Mouse (Mus musculus): ENCODE results near the gene Derl3. TPM values are rescaled to one million over a fixed set of nuclear protein-coding genes. Genes with fewer than 3 reads are reported as not detected.
"Not testable (repeated sequence)": the region's sequence is repeated elsewhere in the genome, so short reads cannot be mapped to it uniquely, and the experiment has no call there.

Gene Derl3
- polyA plus RNA-seq, 1 experiment from 2014 or later = 3.5 TPM

DNA sequence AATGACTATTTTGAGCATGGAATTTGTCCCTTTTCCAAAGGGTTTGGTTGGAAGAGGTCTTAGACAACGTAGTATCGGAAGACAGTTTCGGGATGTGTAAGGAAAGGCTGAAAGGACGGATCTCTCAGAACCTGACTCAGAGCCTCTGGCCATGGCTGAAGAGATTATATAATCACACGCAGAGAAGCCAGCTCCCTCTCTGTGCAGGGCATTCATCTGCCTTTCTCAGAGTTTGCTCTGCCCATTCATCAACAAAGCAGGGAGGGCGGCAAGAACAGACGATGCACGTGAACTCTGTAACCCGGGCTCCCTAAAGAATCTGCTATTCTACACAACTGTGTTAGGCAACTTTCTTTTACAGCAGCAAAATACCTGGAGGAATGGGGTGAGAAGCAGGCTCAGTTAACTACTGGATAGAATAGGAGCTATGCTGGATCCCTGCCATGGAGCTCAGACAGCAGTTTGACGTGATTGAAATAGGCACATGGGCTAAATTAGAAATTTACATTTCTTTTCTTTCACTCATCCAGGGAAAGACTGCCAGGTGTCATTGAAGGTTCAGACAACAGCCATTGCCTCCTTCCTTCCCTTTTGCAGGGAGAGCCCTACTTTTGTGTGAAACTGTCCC lies 19.6 kb upstream of the Derl3 start:
- H3K9ac ChIP-seq (replicated peaks) = peak overlapping the region; percentile 40; the same call in 1 of the 2 replicates
- H3K4me1 ChIP-seq (replicated peaks) = peaks cover 11% of the 10 kb centered on the region
- WGBS = 53% methylated on average over 10 of the region's 10 CpGs
- H3K9me3 ChIP-seq = no peaks in the 10 kb centered on the region
- ATAC-seq (ENCODE audit: insufficient number of reproducible peaks, insufficient read depth, low FRiP score, low TSS enrichment, low read depth) = no peak
- no peak overlapping the region for H3K27ac ChIP-seq
- H3K36me3 ChIP-seq = no peaks in the 10 kb centered on the region
- no peaks in the 10 kb centered on the region for H3K27me3 ChIP-seq
- H3K4me3 ChIP-seq (replicated peaks) = no peak overlapping the region
- H3K4me2 ChIP-seq = peak overlapping the region; percentile 61

DNA sequence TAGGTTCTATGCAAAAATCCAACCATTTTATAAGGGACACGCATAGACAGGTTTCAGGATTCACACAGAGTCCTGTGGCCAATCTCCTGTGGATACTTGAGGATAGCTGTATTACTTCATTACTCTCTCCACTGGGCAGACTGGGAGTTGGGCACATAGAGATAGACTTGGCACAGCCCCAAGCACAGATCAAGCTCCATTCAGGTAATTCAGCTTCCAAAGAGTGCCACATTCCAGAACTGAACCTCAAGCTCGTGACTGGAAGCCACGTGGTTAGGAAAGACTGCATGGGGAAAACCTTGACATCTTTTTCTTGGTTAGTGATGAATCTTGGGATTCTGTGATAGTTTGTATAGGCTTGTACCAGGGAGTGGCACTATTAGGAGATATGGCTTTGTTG lies 14.4 kb upstream of the Derl3 start:
- ATAC-seq (ENCODE audit: insufficient number of reproducible peaks, insufficient read depth, low FRiP score, low TSS enrichment, low read depth) = no peak
- Histone ChIP-seq H3K4me3 (replicated peaks) (no peak overlapping the region), H3K4me1 (replicated peaks) (peaks cover 22% of the 10 kb centered on the region), H3K9ac (replicated peaks) (no peak overlapping the region), H3K27ac (no peak overlapping the region), H3K9me3 (no peaks in the 10 kb centered on the region), H3K36me3 (no peaks in the 10 kb centered on the region), H3K27me3 (no peaks in the 10 kb centered on the region), H3K4me2 (no peak overlapping the region)
- WGBS = 90% methylated on average over 3 of the region's 3 CpGs

DNA sequence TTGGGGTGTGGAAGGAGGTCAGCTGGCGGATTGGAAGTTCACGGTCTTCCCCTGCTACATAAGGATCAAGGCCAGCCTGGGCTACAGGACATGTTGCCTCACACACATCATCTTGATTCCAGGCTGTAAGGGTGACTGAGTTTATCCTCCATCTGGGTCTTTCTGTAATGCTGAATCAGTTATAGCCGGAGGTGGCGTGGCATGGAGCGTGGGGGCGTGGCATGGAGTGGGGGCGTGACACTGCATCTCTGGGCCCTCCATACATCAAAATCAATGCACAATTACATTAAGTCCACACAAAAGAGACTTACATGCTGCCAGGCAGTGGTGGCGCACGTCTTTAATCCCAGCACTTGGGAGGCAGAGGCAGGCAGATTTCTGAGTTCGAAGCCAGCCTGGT lies 12.9 kb upstream of the Derl3 start:
- H3K9ac ChIP-seq (replicated peaks) = no peak overlapping the region
- whole genome bisulfite sequencing = 94% methylated on average over 10 of the region's 10 CpGs
- no peak overlapping the region for H3K4me2 ChIP-seq
- H3K4me3 ChIP-seq (replicated peaks) = no peak overlapping the region
- ATAC-seq (ENCODE audit: insufficient number of reproducible peaks, insufficient read depth, low FRiP score, low TSS enrichment, low read depth) = no peak
- no peaks in the 10 kb centered on the region for H3K27me3 ChIP-seq
- H3K36me3 ChIP-seq = no peaks in the 10 kb centered on the region
- H3K9me3 ChIP-seq = no peaks in the 10 kb centered on the region
- H3K4me1 ChIP-seq (replicated peaks) = peaks cover 21% of the 10 kb centered on the region
- peak overlapping the region; percentile 93 for H3K27ac ChIP-seq

DNA sequence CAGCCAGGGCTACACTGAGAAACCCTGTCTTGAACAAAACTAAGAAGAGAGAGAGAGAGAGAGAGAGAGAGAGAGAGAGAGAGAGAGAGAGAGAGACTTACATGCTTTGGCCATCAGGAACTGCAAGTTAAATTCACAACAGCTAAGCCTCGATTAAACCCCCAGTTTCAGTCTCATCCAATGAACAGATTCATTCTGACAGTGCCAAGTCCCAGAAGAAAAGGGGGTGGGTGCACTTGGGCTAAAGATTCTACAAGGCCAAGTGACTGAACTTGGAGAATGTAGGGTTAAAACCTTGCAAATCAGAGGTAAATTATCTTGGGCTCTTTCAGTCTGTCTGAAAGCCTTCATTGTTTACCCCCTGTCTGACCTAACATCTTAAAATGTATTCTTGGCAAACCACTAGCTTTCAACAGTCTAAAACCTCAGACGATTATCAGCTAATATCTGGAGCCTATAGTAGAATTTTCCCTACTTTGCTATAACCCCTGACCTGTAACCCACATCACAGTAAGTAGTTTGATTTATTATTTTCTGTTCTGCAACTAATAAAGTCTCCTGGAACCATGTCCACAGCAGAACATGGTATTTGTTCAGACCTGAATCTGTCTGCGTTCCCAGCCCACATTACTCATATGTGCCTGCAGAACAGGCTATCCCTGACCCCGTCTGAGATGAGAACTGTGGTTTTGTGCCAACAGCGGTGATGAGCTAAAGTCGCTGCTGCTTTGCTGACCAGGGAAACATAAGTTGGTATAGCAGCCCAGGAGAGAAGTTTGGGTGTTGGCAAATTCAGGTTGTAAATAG lies 12.2 kb upstream of the Derl3 start:
- no peak overlapping the region for H3K9ac ChIP-seq (replicated peaks)
- H3K4me1 ChIP-seq (replicated peaks) = peaks cover 21% of the 10 kb centered on the region
- 0 out of 2 replicates have a peak overlapping the region, but pooled peaks have one; percentile 10 for H3K4me2 ChIP-seq
- no peaks in the 10 kb centered on the region for H3K9me3 ChIP-seq
- H3K4me3 ChIP-seq (replicated peaks) = no peak overlapping the region
- ATAC-seq (ENCODE audit: insufficient number of reproducible peaks, insufficient read depth, low FRiP score, low TSS enrichment, low read depth) = no peak
- H3K27me3 ChIP-seq = no peaks in the 10 kb centered on the region
- H3K27ac ChIP-seq = peak overlapping the region; percentile 93
- H3K36me3 ChIP-seq = no peaks in the 10 kb centered on the region
- 55% methylated on average over 6 of the region's 6 CpGs for WGBS

DNA sequence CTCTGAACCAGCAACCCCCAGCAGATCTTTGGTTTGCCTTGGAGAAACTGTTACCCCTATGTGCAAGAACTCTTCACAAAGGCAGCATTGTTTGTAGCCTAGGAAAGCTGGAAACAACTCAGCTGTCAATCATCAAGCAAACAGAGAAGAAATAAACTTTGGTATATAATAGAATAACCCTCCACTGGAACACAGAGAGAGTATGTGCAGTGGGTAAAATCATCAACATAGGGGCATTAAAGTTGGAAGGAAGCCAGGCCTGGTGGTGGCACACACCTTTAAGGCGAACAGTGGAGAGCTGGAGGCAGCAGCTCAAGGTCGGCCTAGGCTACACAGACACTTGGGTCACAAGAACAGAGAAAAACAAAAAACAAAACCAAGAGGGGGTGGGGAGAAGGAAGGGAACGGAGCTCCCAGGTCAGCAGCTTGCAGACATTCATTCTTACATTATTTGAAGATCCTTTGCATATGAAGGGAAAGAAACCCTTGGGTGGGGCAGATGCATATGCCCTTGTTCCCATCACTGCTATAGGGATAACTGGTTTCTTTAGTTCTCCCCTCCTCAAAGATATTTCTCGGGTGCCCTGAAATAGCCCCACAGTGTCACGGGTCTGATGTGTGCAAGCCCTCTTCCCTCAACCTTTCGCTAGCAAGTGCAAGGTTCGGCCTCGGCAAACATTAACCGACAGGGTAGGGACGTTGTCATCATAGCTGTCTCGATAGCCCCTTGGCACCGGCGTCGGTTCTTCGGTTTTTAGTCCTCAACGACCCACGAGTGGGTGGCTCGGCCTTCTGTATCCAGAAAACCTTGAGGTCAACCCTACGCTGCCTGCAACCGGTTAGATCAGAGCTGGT lies 11.4 kb upstream of the Derl3 start:
- Histone ChIP-seq H3K27ac (peak overlapping the region; percentile 93), H3K27me3 (no peaks in the 10 kb centered on the region), H3K4me3 (replicated peaks) (no peak overlapping the region; the same call in 1 of the 2 replicates), H3K4me2 (peak overlapping the region; percentile 45), H3K36me3 (no peaks in the 10 kb centered on the region), H3K4me1 (replicated peaks) (peaks cover 21% of the 10 kb centered on the region), H3K9me3 (no peaks in the 10 kb centered on the region), H3K9ac (replicated peaks) (no peak overlapping the region; the same call in 1 of the 2 replicates)
- 16% methylated on average over 20 of the region's 20 CpGs for WGBS
- ATAC-seq (ENCODE audit: insufficient number of reproducible peaks, insufficient read depth, low FRiP score, low TSS enrichment, low read depth) = peak; percentile 22; the same call in 1 of the 2 replicates

DNA sequence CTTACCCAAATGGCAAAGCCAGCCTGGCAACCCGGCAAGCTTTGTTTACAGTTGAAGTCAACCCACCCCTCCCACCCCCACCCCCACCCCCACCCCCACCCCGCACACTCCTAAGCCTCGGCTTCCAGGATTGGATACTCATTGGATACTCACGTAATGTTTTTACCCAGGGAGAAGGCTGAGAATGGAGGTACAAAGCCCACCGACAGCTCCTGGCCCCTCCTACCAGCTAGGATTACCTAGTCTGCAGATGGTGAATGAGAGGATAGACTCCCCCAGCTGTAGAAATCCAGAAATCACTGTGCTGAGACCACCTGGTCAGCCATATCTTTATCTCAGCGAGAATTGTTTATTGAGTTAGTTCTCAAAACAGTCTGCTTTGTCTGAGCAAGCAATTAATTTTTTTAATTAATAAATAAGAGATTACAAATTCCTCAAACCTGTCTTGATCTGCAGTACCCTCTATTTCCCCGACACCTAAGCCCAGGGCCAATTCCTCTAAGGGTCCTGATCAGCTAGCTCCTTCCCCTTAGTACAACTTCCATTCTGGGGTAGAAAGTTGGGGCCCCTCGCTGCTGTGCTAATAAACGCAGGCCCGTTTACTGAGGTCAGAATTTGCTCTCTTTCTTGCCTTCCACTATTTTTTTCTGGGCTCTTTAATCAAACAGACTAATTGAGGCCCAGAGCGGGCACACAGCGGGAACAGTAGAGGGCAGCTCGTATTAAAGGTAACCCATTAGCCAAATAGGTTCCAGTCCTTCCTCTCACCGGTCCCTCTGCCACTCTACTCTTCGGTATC lies 10.6 kb upstream of the Derl3 start:
- 3% methylated on average over 15 of the region's 15 CpGs for WGBS
- Histone ChIP-seq H3K4me1 (replicated peaks) (peaks cover 21% of the 10 kb centered on the region), H3K36me3 (no peaks in the 10 kb centered on the region), H3K4me3 (replicated peaks) (peak overlapping the region; percentile 9), H3K27me3 (no peaks in the 10 kb centered on the region), H3K9me3 (no peaks in the 10 kb centered on the region), H3K4me2 (peak overlapping the region; percentile 45), H3K9ac (replicated peaks) (no peak overlapping the region), H3K27ac (peak overlapping the region; percentile 93)
- peak; percentile 45; the same call in 1 of the 2 replicates for ATAC-seq (ENCODE audit: insufficient number of reproducible peaks, insufficient read depth, low FRiP score, low TSS enrichment, low read depth)

DNA sequence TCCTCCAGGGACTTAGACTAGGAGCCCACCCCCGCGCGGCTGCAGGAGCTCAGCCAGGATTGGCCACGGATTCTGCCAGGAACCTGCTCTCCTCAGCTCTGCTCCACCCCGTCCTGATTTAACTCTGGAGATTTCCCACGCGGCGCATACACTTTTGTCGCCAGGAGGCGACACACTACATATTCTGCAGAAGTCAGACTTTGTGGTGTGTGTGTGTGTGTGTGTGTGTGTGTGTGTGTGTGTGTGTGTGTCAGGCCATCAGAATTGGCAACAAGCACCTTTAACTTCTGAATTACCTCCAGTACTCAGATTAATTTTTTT lies 10.0 kb upstream of the Derl3 start:
- Histone ChIP-seq H3K4me2 (peak overlapping the region; percentile 45), H3K36me3 (no peaks in the 10 kb centered on the region), H3K4me3 (replicated peaks) (peak overlapping the region; percentile 9; the same call in 1 of the 2 replicates), H3K9ac (replicated peaks) (no peak overlapping the region), H3K27me3 (no peaks in the 10 kb centered on the region), H3K4me1 (replicated peaks) (peaks cover 21% of the 10 kb centered on the region), H3K9me3 (no peaks in the 10 kb centered on the region), H3K27ac (peak overlapping the region; percentile 93; the same call in 1 of the 2 replicates)
- ATAC-seq (ENCODE audit: insufficient number of reproducible peaks, insufficient read depth, low FRiP score, low TSS enrichment, low read depth) = peak; percentile 64; the same call in 1 of the 2 replicates
- 1% methylated on average over 10 of the region's 10 CpGs for WGBS

DNA sequence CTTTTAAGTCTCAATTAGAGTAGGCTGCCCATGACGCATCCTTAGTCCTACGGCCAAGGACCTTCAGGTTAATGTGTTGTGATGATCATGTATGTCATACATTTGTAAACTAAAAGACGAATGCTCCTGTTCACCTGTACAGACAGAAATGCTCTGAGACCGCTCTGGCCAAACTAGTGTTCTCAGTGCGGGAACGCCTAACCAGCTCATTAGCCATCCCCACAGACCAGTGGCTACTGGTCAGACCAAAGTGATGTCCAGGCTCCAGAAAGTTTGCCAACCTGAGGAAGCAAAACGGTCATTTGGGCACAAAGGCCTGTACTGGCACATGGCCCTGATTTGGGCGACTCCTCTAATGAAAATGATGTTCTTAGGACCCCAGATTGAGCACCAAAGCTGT lies 8.5 kb upstream of the Derl3 start:
- Histone ChIP-seq H3K4me2 (no peak overlapping the region), H3K9me3 (no peaks in the 10 kb centered on the region), H3K27ac (no peak overlapping the region), H3K4me3 (replicated peaks) (no peak overlapping the region), H3K4me1 (replicated peaks) (peaks cover 30% of the 10 kb centered on the region), H3K9ac (replicated peaks) (no peak overlapping the region), H3K27me3 (no peaks in the 10 kb centered on the region), H3K36me3 (no peaks in the 10 kb centered on the region)
- WGBS = 91% methylated on average over 8 of the region's 8 CpGs
- no peak for ATAC-seq (ENCODE audit: insufficient number of reproducible peaks, insufficient read depth, low FRiP score, low TSS enrichment, low read depth)

DNA sequence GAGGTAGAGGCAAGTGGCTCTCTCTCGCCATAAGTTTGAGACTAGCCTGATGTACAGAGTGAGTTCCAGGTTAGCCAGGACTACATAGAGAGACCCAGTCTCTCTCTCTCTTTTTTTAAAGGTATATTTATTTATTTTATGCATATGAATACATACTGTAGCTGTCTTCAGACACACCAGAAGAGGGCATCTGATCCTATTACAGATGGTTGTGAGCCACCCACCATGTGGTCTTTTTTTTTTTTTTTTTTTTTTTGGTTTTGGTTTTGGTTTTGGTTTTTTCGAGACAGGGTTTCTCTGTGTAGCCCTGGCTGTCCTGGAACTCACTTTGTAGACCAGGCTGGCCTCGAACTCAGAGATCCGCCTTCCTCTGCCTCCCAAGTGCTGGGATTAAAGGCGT lies 5.7 kb upstream of the Derl3 start:
- H3K36me3 ChIP-seq; H3K27ac ChIP-seq; H3K4me2 ChIP-seq; H3K9me3 ChIP-seq; H3K27me3 ChIP-seq; H3K4me3 ChIP-seq (replicated peaks); H3K9ac ChIP-seq (replicated peaks); ATAC-seq (ENCODE audit: insufficient number of reproducible peaks, insufficient read depth, low FRiP score, low TSS enrichment, low read depth): not testable (repeated sequence)
- H3K4me1 ChIP-seq (replicated peaks) = peaks cover 18% of the 10 kb centered on the region
- 80% methylated on average over 5 of the region's 5 CpGs for WGBS

DNA sequence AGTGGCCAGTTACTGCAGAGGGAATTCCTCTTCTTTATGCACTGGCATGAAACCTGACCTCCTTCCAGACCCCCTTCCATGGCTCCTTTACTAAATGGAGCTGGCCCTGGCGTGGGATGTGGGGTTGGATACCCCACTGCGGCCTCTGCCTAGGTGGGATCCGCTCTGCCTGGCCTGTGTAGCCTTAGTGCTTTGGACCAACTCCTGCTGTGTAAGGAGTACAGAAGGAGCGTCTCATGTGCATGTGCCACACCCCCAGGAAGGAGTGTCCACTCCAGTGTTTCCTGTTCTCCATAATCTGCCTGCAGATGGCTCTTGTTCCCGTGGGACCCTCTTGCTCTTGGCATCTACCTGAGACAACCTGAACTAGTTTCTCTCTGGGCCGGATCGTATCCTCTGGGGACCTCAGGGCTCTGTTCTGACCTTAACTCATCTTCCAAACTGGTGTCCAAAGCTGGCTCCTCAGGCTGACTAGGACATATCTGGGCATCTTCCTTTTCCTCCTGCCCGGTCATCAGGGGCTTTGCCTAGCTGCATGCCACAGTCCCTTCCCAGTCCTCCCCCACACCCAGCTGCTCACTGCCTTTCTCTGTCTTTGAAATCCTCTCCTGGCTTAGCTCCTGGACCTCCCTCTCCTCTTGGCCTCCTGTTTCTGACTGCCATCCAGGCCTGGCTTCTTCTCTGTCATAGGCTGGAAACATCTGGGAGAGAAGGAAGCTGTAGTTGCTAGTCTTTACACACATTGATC lies 3.6 kb upstream of the Derl3 start:
- peaks cover 11% of the 10 kb centered on the region for H3K36me3 ChIP-seq
- H3K4me2 ChIP-seq = no peak overlapping the region
- H3K9me3 ChIP-seq = no peaks in the 10 kb centered on the region
- H3K4me1 ChIP-seq (replicated peaks) = peaks cover 20% of the 10 kb centered on the region
- H3K9ac ChIP-seq (replicated peaks) = no peak overlapping the region
- no peak overlapping the region for H3K27ac ChIP-seq
- no peaks in the 10 kb centered on the region for H3K27me3 ChIP-seq
- no peak for ATAC-seq (ENCODE audit: insufficient number of reproducible peaks, insufficient read depth, low FRiP score, low TSS enrichment, low read depth)
- 51% methylated on average over 8 of the region's 8 CpGs for WGBS
- H3K4me3 ChIP-seq (replicated peaks) = no peak overlapping the region

All from limb, embryonic 12.5 days (tissue).